ENCODE assay signal across 20 mouse cellular contexts in genomic region chr15:8767624-8768571, GRCm38 (mm10). TPM values are rescaled to one million over a fixed set of nuclear protein-coding genes. Genes with fewer than 3 reads are reported as not detected.
A peak's percentile ranks its signal among the peaks of the same experiment; 100 is the strongest.
DNase-seq lines count a peak whose midpoint lies in the region; ATAC-seq and TF ChIP-seq lines count a peak whose summit lies in the region.
"Had no signal": no experiment of that assay in that cellular context is flagged by ENCODE, and none has a peak within 500 bp of the region (broad histone marks: within the 10 kb centered on the region; RNA-seq: fewer than 3 reads in every experiment).

No protein-coding gene starts in this region.

- peak; percentile 100 for TF ChIP-seq EP300 in MEL (IDR thresholded peaks at IDR 0.05; ENCODE audit: low read depth in 1 of 2, low read length in 2 of 2)
- peak; percentile 95 for TF ChIP-seq EP300 in liver, embryonic 14.5 days (IDR thresholded peaks at IDR 0.05; ENCODE audit: low read depth)

- no peaks in the 10 kb centered on the region for H3K9me3 ChIP-seq in MEL (replicated peaks; ENCODE audit: insufficient read depth, low read length)
- H3K9me3 ChIP-seq in liver, embryonic 14.5 days (ENCODE audit: control insufficient read depth, low read length) = no peaks in the 10 kb centered on the region
- H3K9me3 ChIP-seq in midbrain, embryonic 10.5 days (replicated peaks) = no peaks in the 10 kb centered on the region; the same call in 1 of the 2 replicates
- H3K9me3 ChIP-seq: embryonic facial prominence, embryonic 10.5 days; forebrain, embryonic 13.5 days; G1E; heart, embryonic 12.5 days had no signal

- H3K27me3 ChIP-seq in MEL (ENCODE audit: control insufficient read depth in 1 of 2, insufficient read depth in 2 of 2, low read length in 2 of 2) = no peaks in the 10 kb centered on the region
- no peaks in the 10 kb centered on the region for H3K27me3 ChIP-seq in liver, embryonic 14.5 days (ENCODE audit: control insufficient read depth, insufficient read depth, low read length)
- no peaks in the 10 kb centered on the region for H3K27me3 ChIP-seq in midbrain, embryonic 10.5 days (ENCODE audit: low read depth, poor library complexity, severe bottlenecking)
- H3K27me3 ChIP-seq: forebrain, embryonic 13.5 days; heart, embryonic 12.5 days; Patski had no signal

- intact Hi-C loops in left cerebral cortex, postnatal 14 days (cut with DNase I) = no loop called here

- peak overlapping the region; percentile 14 to 19 for H3K4me3 ChIP-seq in MEL (ENCODE audit: control insufficient read depth in 1 of 2, insufficient read depth in 1 of 2, low read depth in 2 of 2, low read length in 2 of 2)
- H3K4me3 ChIP-seq in liver, embryonic 14.5 days (ENCODE audit: insufficient read depth in 1 of 2, low read depth in 2 of 2, low read length in 2 of 2) = no peak overlapping the region
- no peak overlapping the region for H3K4me3 ChIP-seq in midbrain, embryonic 10.5 days
- H3K4me3 ChIP-seq: embryonic facial prominence, embryonic 10.5 days; forebrain, embryonic 13.5 days; gastrocnemius, adult 2 months; heart, embryonic 12.5 days had no signal

- H3K4me1 ChIP-seq in MEL (ENCODE audit: control insufficient read depth in 1 of 2, insufficient read depth in 2 of 2, low read length in 2 of 2) = peaks cover 24 to 30% of the 10 kb centered on the region in 2 experiments
- H3K4me1 ChIP-seq in liver, embryonic 14.5 days (replicated peaks; ENCODE audit: control insufficient read depth in 2 of 2, insufficient read depth in 2 of 2, low read length in 1 of 2) = peaks cover 35 to 36% of the 10 kb centered on the region in 2 experiments
- no peaks in the 10 kb centered on the region for H3K4me1 ChIP-seq in midbrain, embryonic 10.5 days
- H3K4me1 ChIP-seq: embryonic facial prominence, embryonic 10.5 days; forebrain, embryonic 13.5 days had no signal

- ATAC-seq in liver, embryonic 14.5 days (ENCODE audit: insufficient read depth) = peak; percentile 85
- ATAC-seq in megakaryocyte progenitor cell, adult 5-6 weeks (replicated peaks; ENCODE audit: poor library complexity) = peak; percentile 73
- ATAC-seq: activated CD4-positive, CD25-positive, alpha-beta regulatory T cell, adult 4 months; CD4-positive, CD25-positive, alpha-beta regulatory T cell, adult 4 months; forebrain, embryonic 13.5 days; Patski had no signal

- WGBS in liver, embryonic 14.5 days (ENCODE audit: insufficient replicate concordance) = 44% methylated on average over 16 of the region's 16 CpGs
- 90% methylated on average over 16 of the region's 16 CpGs for WGBS in midbrain, embryonic 10.5 days

- no peaks in the 10 kb centered on the region for H3K79me2 ChIP-seq in MEL (ENCODE audit: control insufficient read depth, insufficient read depth, low read length, poor library complexity)

- H3K36me3 ChIP-seq in MEL (ENCODE audit: control insufficient read depth in 1 of 2, insufficient read depth in 2 of 2, low read length in 2 of 2) = peaks cover 0 to 34% of the 10 kb centered on the region in 2 experiments; a peak in 2 of 4 replicates
- H3K36me3 ChIP-seq in liver, embryonic 14.5 days (replicated peaks; ENCODE audit: control insufficient read depth, insufficient read depth, low read depth) = no peaks in the 10 kb centered on the region
- no peaks in the 10 kb centered on the region for H3K36me3 ChIP-seq in midbrain, embryonic 10.5 days
- H3K36me3 ChIP-seq: embryonic facial prominence, embryonic 10.5 days; G1E; heart, embryonic 12.5 days had no signal

- H3K9ac ChIP-seq in MEL (ENCODE audit: control insufficient read depth, low read depth, low read length, poor library complexity, severe bottlenecking) = peak overlapping the region; percentile 39
- H3K9ac ChIP-seq in liver, embryonic 14.5 days (replicated peaks) = peak overlapping the region; percentile 47
- H3K9ac ChIP-seq: forebrain, embryonic 13.5 days; heart, embryonic 12.5 days had no signal

- DNase-seq in MEL (ENCODE audit: low read depth, low spot score) = peak; percentile 92
- DNase-seq in liver = peak; percentile 40
- peak; percentile 52 to 66 (median 60) for DNase-seq in liver, embryonic 14.5 days (ENCODE audit: low read depth in 3 of 3, low spot score in 3 of 3)
- no peak for DNase-seq in left cerebral cortex, postnatal 14 days (ENCODE audit: low spot score in 2 of 2)
- no peak for DNase-seq in midbrain, embryonic 10.5 days (ENCODE audit: low spot score)
- DNase-seq in kidney, postnatal 4 days = no peak
- DNase-seq: adrenal gland, postnatal 14 days; B cell, adult 2 months; cerebellum, adult 2 months; cerebellum, postnatal 10 days; gastrocnemius, adult 2 months; gastrocnemius, postnatal 25 days had no signal

- no peak for TF ChIP-seq POLR2A in MEL (IDR thresholded peaks at IDR 0.05; ENCODE audit: control insufficient read depth in 1 of 2, insufficient read depth in 1 of 2, low read depth in 1 of 2, low read length in 2 of 2, poor library complexity in 1 of 2)

- TF ChIP-seq RAD21 in MEL (IDR thresholded peaks at IDR 0.05; ENCODE audit: low read depth, low read length) = no peak

- peak overlapping the region; percentile 93 for H3K27ac ChIP-seq in MEL (ENCODE audit: control insufficient read depth, low read depth, low read length)
- H3K27ac ChIP-seq in liver, embryonic 14.5 days = peak overlapping the region; percentile 71
- H3K27ac ChIP-seq in midbrain, embryonic 10.5 days (replicated peaks) = no peak overlapping the region
- H3K27ac ChIP-seq: embryonic facial prominence, embryonic 10.5 days; forebrain, embryonic 13.5 days; gastrocnemius, adult 2 months had no signal

- peak overlapping the region; percentile 44 for H3K4me2 ChIP-seq in liver, embryonic 14.5 days (ENCODE audit: low read depth)
- H3K4me2 ChIP-seq: forebrain, embryonic 13.5 days; heart, embryonic 12.5 days had no signal

- no peak for TF ChIP-seq CTCF in MEL (IDR thresholded peaks at IDR 0.05 in 2 of 3, conservative IDR thresholded peaks at IDR 0.05 in 1 of 3; ENCODE audit: control insufficient read depth in 1 of 3, insufficient read depth in 1 of 3, low read depth in 2 of 3, low read length in 3 of 3, poor library complexity in 1 of 3, severe bottlenecking in 1 of 3)
- no peak for TF ChIP-seq CTCF in liver, embryonic 14.5 days (IDR thresholded peaks at IDR 0.05; ENCODE audit: low read depth)

TF ChIP-seq in MEL, 35 proteins besides CTCF, POLR2A, EP300 and RAD21 (continues in another document):
- no peak for TF ChIP-seq TBP (IDR thresholded peaks at IDR 0.05; ENCODE audit: low read depth, low read length)
- TF ChIP-seq MAZ (IDR thresholded peaks at IDR 0.05; ENCODE audit: low read depth, low read length) = peak; percentile 73
- TF ChIP-seq ETS1 (IDR thresholded peaks at IDR 0.05; ENCODE audit: low read depth, low read length) = peak; percentile 95
- peak; percentile 79 for TF ChIP-seq MXI1 (IDR thresholded peaks at IDR 0.05; ENCODE audit: low read depth, low read length)
- TF ChIP-seq ZC3H11A (IDR thresholded peaks at IDR 0.05; ENCODE audit: low read depth, low read length) = 0 out of 2 replicates have a peak, but pooled peaks have one; percentile 14
- TF ChIP-seq GABPA (IDR thresholded peaks at IDR 0.05; ENCODE audit: low read depth, low read length) = no peak
- TF ChIP-seq MEF2A (IDR thresholded peaks at IDR 0.05; ENCODE audit: extremely low read depth, insufficient replicate concordance, low read depth, low read length, poor library complexity, severe bottlenecking) = no peak
- peak; percentile 89 for TF ChIP-seq MAX (IDR thresholded peaks at IDR 0.05; ENCODE audit: low read length)
- no peak for TF ChIP-seq POLR2AphosphoS2 (IDR thresholded peaks at IDR 0.05; ENCODE audit: low read length)
- peak; percentile 99 for TF ChIP-seq GATA1 (IDR thresholded peaks at IDR 0.05; ENCODE audit: low read depth, low read length)
- peak; percentile 99 for TF ChIP-seq TCF12 (IDR thresholded peaks at IDR 0.05; ENCODE audit: low read depth, low read length)
- peak; percentile 57; the same call in 1 of the 2 replicates for TF ChIP-seq MYC (IDR thresholded peaks at IDR 0.05; ENCODE audit: low read depth, low read length)
- TF ChIP-seq ZMIZ1 (IDR thresholded peaks at IDR 0.05; ENCODE audit: low read depth, low read length) = no peak
- TF ChIP-seq MYB (IDR thresholded peaks at IDR 0.05; ENCODE audit: low read depth, low read length) = peak; percentile 98
- peak; percentile 77; the same call in 1 of the 2 replicates for TF ChIP-seq CHD1 (IDR thresholded peaks at IDR 0.05; ENCODE audit: low read depth, low read length)
- TF ChIP-seq UBTF (IDR thresholded peaks at IDR 0.05; ENCODE audit: borderline replicate concordance, insufficient read depth, low read depth, low read length) = no peak
- peak; percentile 76 for TF ChIP-seq USF1 (IDR thresholded peaks at IDR 0.05; ENCODE audit: low read depth, low read length)
- TF ChIP-seq MAFK (IDR thresholded peaks at IDR 0.05; ENCODE audit: borderline replicate concordance, low read depth, low read length) = peak; percentile 50; the same call in 1 of the 2 replicates
- TF ChIP-seq NELFE (IDR thresholded peaks at IDR 0.05; ENCODE audit: low read depth, low read length) = 0 out of 2 replicates have a peak, but pooled peaks have one; percentile 22
- TF ChIP-seq KAT2A (conservative IDR thresholded peaks at IDR 0.05; ENCODE audit: low read depth, low read length) = 0 out of 2 replicates have a peak, but pooled peaks have one; percentile 27
- TF ChIP-seq SMC3 (IDR thresholded peaks at IDR 0.05; ENCODE audit: low read depth, low read length) = no peak
- TF ChIP-seq RCOR1 (IDR thresholded peaks at IDR 0.05; ENCODE audit: low read depth, low read length) = peak; percentile 94
- TF ChIP-seq SIN3A (IDR thresholded peaks at IDR 0.05; ENCODE audit: low read length) = peak; percentile 93
- TF ChIP-seq ZNF384 (IDR thresholded peaks at IDR 0.05; ENCODE audit: low read depth, low read length) = peak; percentile 49; the same call in 1 of the 2 replicates
- TF ChIP-seq ZKSCAN1 (IDR thresholded peaks at IDR 0.05; ENCODE audit: low read depth, low read length) = no peak
- no peak; the same call in 1 of the 2 replicates for TF ChIP-seq CHD2 (IDR thresholded peaks at IDR 0.05; ENCODE audit: low read length)
- TF ChIP-seq JUND (IDR thresholded peaks at IDR 0.05; ENCODE audit: low read depth, low read length) = 0 out of 2 replicates have a peak, but pooled peaks have one; percentile 33

RNA-seq across cellular contexts. Expression of gene Slc1a3, which starts 57.3 kb away (rescaled TPM):
- not detected in 2 replicates for total RNA-seq in MEL (2012; rRNA removed)
- polyA plus RNA-seq in MEL (2012; ENCODE audit: insufficient read depth in 1 of 2, insufficient read length in 2 of 2, low read depth in 1 of 2, low replicate concordance in 2 of 2, missing spikeins in 1 of 2) = not detected
- 0.27 and 0.40 TPM in 2 replicates for polyA plus RNA-seq in liver, embryonic 14.5 days (2012; rRNA removed)
- polyA plus RNA-seq in liver, embryonic 14.5 days (2014; fragmentation: Nextera tagmentation; extraction: Ambion mirVana) = 0.39 and 0.51 TPM in 2 replicates
- 0.67 TPM in 1 of 2 replicates, not detected in the other for total RNA-seq in megakaryocyte progenitor cell, adult 5-6 weeks (2015)
- total RNA-seq in megakaryocyte progenitor cell, adult 5-6 weeks (2017) = 0.08 TPM in 1 of 2 replicates, not detected in the other
- 100 to 1,000 TPM; 377 to 379 TPM for total RNA-seq in left cerebral cortex, postnatal 14 days (2021)
- 23.5 and 30.2 TPM in 2 replicates for polyA plus RNA-seq in midbrain, embryonic 10.5 days (2016; fragmentation: Nextera tagmentation; extraction: Ambion mirVana)
- polyA plus RNA-seq: G1E had no signal

Comparison
In these comparisons a context has a peak if more than half of its experiments do, and no peak if none do; other contexts are left out.
1. DNase-seq: peak in MEL (single experiment), liver (single experiment) and liver, embryonic 14.5 days (3 of 3); none in left cerebral cortex, postnatal 14 days (0 of 2), midbrain, embryonic 10.5 days (single experiment) and kidney, postnatal 4 days (0 of 2).
2. H3K4me3 ChIP-seq: peak in MEL (2 of 2); none in liver, embryonic 14.5 days (0 of 2) and midbrain, embryonic 10.5 days (single experiment).
3. RNA of gene Slc1a3, which starts 57.3 kb away (total RNA-seq): 377 to 379 TPM in left cerebral cortex, postnatal 14 days; 0.08 to 0.67 TPM in megakaryocyte progenitor cell, adult 5-6 weeks and not detected in MEL; every median in the first group is over 100 times any median in the second.